ENCODE assay signal across 9 mouse cellular contexts in genomic region chr10:80901409-80902272, GRCm38 (mm10). TPM values are rescaled to one million over a fixed set of nuclear protein-coding genes. Genes with fewer than 3 reads are reported as not detected.
DNase-seq lines count a peak whose midpoint lies in the region; ATAC-seq and TF ChIP-seq lines count a peak whose summit lies in the region.
"Had no signal": no experiment of that assay in that cellular context is flagged by ENCODE, and none has a peak within 500 bp of the region (broad histone marks: within the 10 kb centered on the region; RNA-seq: fewer than 3 reads in every experiment).

No protein-coding gene starts in this region.

- H3K4me3 ChIP-seq in thymus, adult 2 months (ENCODE audit: control insufficient read depth, insufficient read depth, low read length): no peak overlapping the region
- H3K4me3 ChIP-seq in limb, embryonic 14.5 days (replicated peaks; ENCODE audit: low read length): peak overlapping the region; percentile 89
- no peak overlapping the region for H3K4me3 ChIP-seq in stomach, postnatal 0 days (ENCODE audit: low read depth, low read length)

- H3K27me3 ChIP-seq in thymus, adult 2 months (ENCODE audit: control insufficient read depth, insufficient read depth, low read length): no peaks in the 10 kb centered on the region
- H3K27me3 ChIP-seq in limb, embryonic 14.5 days (ENCODE audit: control insufficient read depth, insufficient read depth, low read length): no peaks in the 10 kb centered on the region
- no peaks in the 10 kb centered on the region for H3K27me3 ChIP-seq in stomach, postnatal 0 days (ENCODE audit: control insufficient read depth, insufficient read depth, low read length)

- H3K36me3 ChIP-seq in thymus, adult 2 months (ENCODE audit: control insufficient read depth, insufficient read depth, low read length): no peaks in the 10 kb centered on the region; the same call in 1 of the 2 replicates
- peaks cover 50% of the 10 kb centered on the region for H3K36me3 ChIP-seq in limb, embryonic 14.5 days (ENCODE audit: control insufficient read depth, insufficient read depth, low read length)
- H3K36me3 ChIP-seq in stomach, postnatal 0 days (ENCODE audit: control insufficient read depth, insufficient read depth, low read length): peaks cover 24% of the 10 kb centered on the region

- no peak for TF ChIP-seq CTCF in thymus, adult 2 months (IDR thresholded peaks at IDR 0.05; ENCODE audit: borderline replicate concordance, control insufficient read depth, extremely low read depth, insufficient read depth, low read length, poor library complexity)
- TF ChIP-seq CTCF in stomach, postnatal 0 days (IDR thresholded peaks at IDR 0.05; ENCODE audit: low read depth): no peak

- peak overlapping the region; percentile 35; the same call in 1 of the 2 replicates for H3K27ac ChIP-seq in thymus, adult 2 months (ENCODE audit: control insufficient read depth, insufficient read depth, low read length)
- peak overlapping the region; percentile 30 for H3K27ac ChIP-seq in limb, embryonic 14.5 days (replicated peaks; ENCODE audit: low read depth, low read length)
- peak overlapping the region; percentile 56 for H3K27ac ChIP-seq in stomach, postnatal 0 days (replicated peaks)

- no peak for ATAC-seq in limb, embryonic 14.5 days (ENCODE audit: low FRiP score, low read depth)
- ATAC-seq in stomach, postnatal 0 days (ENCODE audit: low FRiP score, low TSS enrichment): no peak

- 0 out of 2 replicates have a peak overlapping the region, but pooled peaks have one; percentile 18 for H3K9ac ChIP-seq in limb, embryonic 14.5 days (ENCODE audit: low read depth, low read length, severe bottlenecking)
- H3K9ac ChIP-seq in stomach, postnatal 0 days (ENCODE audit: low read length): peak overlapping the region; percentile 45; the same call in 1 of the 2 replicates

- WGBS in thymus, adult 2 months: 96% methylated on average over 19 of the region's 19 CpGs
- 86% methylated on average over 19 of the region's 19 CpGs for WGBS in limb, embryonic 14.5 days
- 85% methylated on average over 19 of the region's 19 CpGs for WGBS in stomach, postnatal 0 days

- H3K9me3 ChIP-seq in limb, embryonic 14.5 days (ENCODE audit: control insufficient read depth, low read length): no peaks in the 10 kb centered on the region
- no peaks in the 10 kb centered on the region for H3K9me3 ChIP-seq in stomach, postnatal 0 days (ENCODE audit: control insufficient read depth, low read length)

- H3K4me1 ChIP-seq in thymus, adult 2 months (replicated peaks; ENCODE audit: control insufficient read depth, insufficient read depth, low read length): peaks cover 12% of the 10 kb centered on the region
- H3K4me1 ChIP-seq in limb, embryonic 14.5 days (ENCODE audit: control insufficient read depth, insufficient read depth, low read length): peaks cover 10% of the 10 kb centered on the region
- H3K4me1 ChIP-seq in stomach, postnatal 0 days (replicated peaks; ENCODE audit: control insufficient read depth, insufficient read depth): peaks cover 3% of the 10 kb centered on the region

- peak overlapping the region; percentile 36; the same call in 1 of the 2 replicates for H3K4me2 ChIP-seq in limb, embryonic 14.5 days (replicated peaks; ENCODE audit: low read depth, low read length, severe bottlenecking)
- H3K4me2 ChIP-seq in stomach, postnatal 0 days (replicated peaks; ENCODE audit: low read depth): peak overlapping the region; percentile 34; the same call in 1 of the 2 replicates

- no peak for TF ChIP-seq POLR2A in thymus, adult 2 months (IDR thresholded peaks at IDR 0.05; ENCODE audit: control insufficient read depth, extremely low read depth, insufficient read depth, low read length, poor library complexity)
- no peak for TF ChIP-seq POLR2A in limb, embryonic 14.5 days (IDR thresholded peaks at IDR 0.05; ENCODE audit: borderline replicate concordance, extremely low read depth, insufficient read depth, insufficient read length)

- TF ChIP-seq EP300 in stomach, postnatal 0 days (optimal IDR thresholded peaks at IDR 0.05): no peak

- peak; percentile 70 for DNase-seq in cerebellum, adult 11-12 months
- no peak for DNase-seq in cerebellum, adult 11 months
- DNase-seq in thymus, adult 2 months: no peak
- no peak for DNase-seq in thymus, postnatal 25 days
- no peak for DNase-seq in limb, embryonic 14.5 days (ENCODE audit: low spot score)
- no peak for DNase-seq in stomach, postnatal 0 days (ENCODE audit: low spot score)
- DNase-seq in thymus, postnatal 0 days (ENCODE audit: low spot score): no peak
- no peak for DNase-seq in layer of hippocampus, postnatal 36 days

RNA-seq across cellular contexts. Expression of gene Timm13, which starts 0.9 kb away (rescaled TPM):
- 227 and 310 TPM in 2 replicates for polyA plus RNA-seq in thymus, adult 2 months (2012; rRNA removed)
- polyA plus RNA-seq in limb, embryonic 14.5 days (2012; rRNA removed): 187 and 229 TPM in 2 replicates
- 330 and 335 TPM in 2 replicates for polyA plus RNA-seq in limb, embryonic 14.5 days (2014; fragmentation: Nextera tagmentation; extraction: Ambion mirVana)
- 292 and 304 TPM in 2 replicates for polyA plus RNA-seq in stomach, postnatal 0 days (2015; fragmentation: Nextera tagmentation; extraction: Ambion mirVana)
- polyA plus RNA-seq in thymus, postnatal 0 days (2015; fragmentation: Nextera tagmentation; extraction: Ambion mirVana): 337 and 351 TPM in 2 replicates
- total RNA-seq in layer of hippocampus, postnatal 36 days (2021): 100 to 1,000 TPM; 142 to 144 TPM

RNA-seq across cellular contexts. Expression of gene Lmnb2, which starts 16.4 kb away (rescaled TPM):
- polyA plus RNA-seq in thymus, adult 2 months (2012; rRNA removed): 44.2 and 52.7 TPM in 2 replicates
- polyA plus RNA-seq in limb, embryonic 14.5 days (2012; rRNA removed): 75.9 and 77.5 TPM in 2 replicates
- 19.1 and 21.5 TPM in 2 replicates for polyA plus RNA-seq in limb, embryonic 14.5 days (2014; fragmentation: Nextera tagmentation; extraction: Ambion mirVana)
- 12.0 and 12.4 TPM in 2 replicates for polyA plus RNA-seq in stomach, postnatal 0 days (2015; fragmentation: Nextera tagmentation; extraction: Ambion mirVana)
- 28.0 and 28.5 TPM in 2 replicates for polyA plus RNA-seq in thymus, postnatal 0 days (2015; fragmentation: Nextera tagmentation; extraction: Ambion mirVana)
- total RNA-seq in layer of hippocampus, postnatal 36 days (2021): 10 to 100 TPM; 19.6 to 19.7 TPM

RNA-seq across cellular contexts. Expression of gene Gadd45b, which starts 28.2 kb away (rescaled TPM):
- 36.2 and 53.2 TPM in 2 replicates for polyA plus RNA-seq in thymus, adult 2 months (2012; rRNA removed)
- 46.2 and 52.2 TPM in 2 replicates for polyA plus RNA-seq in limb, embryonic 14.5 days (2012; rRNA removed)
- 33.8 and 36.6 TPM in 2 replicates for polyA plus RNA-seq in limb, embryonic 14.5 days (2014; fragmentation: Nextera tagmentation; extraction: Ambion mirVana)
- 59.5 and 62.2 TPM in 2 replicates for polyA plus RNA-seq in stomach, postnatal 0 days (2015; fragmentation: Nextera tagmentation; extraction: Ambion mirVana)
- polyA plus RNA-seq in thymus, postnatal 0 days (2015; fragmentation: Nextera tagmentation; extraction: Ambion mirVana): 19.0 and 21.7 TPM in 2 replicates
- 10 to 100 TPM; 17.7 to 19.1 TPM for total RNA-seq in layer of hippocampus, postnatal 36 days (2021)

RNA-seq across cellular contexts. Expression of gene Tmprss9, which starts 30.0 kb away (rescaled TPM):
- 0.23 and 0.28 TPM in 2 replicates for polyA plus RNA-seq in thymus, adult 2 months (2012; rRNA removed)
- polyA plus RNA-seq in limb, embryonic 14.5 days (2012; rRNA removed): 0.04 TPM in 1 of 2 replicates, not detected in the other
- polyA plus RNA-seq in limb, embryonic 14.5 days (2014; fragmentation: Nextera tagmentation; extraction: Ambion mirVana): 0.10 TPM in 1 of 2 replicates, not detected in the other
- polyA plus RNA-seq in stomach, postnatal 0 days (2015; fragmentation: Nextera tagmentation; extraction: Ambion mirVana): 2.0 and 2.2 TPM in 2 replicates
- 0.08 and 0.09 TPM in 2 replicates for polyA plus RNA-seq in thymus, postnatal 0 days (2015; fragmentation: Nextera tagmentation; extraction: Ambion mirVana)
- under 1 TPM; 0.15 to 0.40 TPM for total RNA-seq in layer of hippocampus, postnatal 36 days (2021)
- total RNA-seq: monocyte, adult 5-6 weeks had no signal

RNA-seq across cellular contexts. Expression of gene Sppl2b, which starts 46.6 kb away (rescaled TPM):
- 153 and 167 TPM in 2 replicates for polyA plus RNA-seq in thymus, adult 2 months (2012; rRNA removed)
- polyA plus RNA-seq in limb, embryonic 14.5 days (2012; rRNA removed): 86.8 and 128 TPM in 2 replicates
- polyA plus RNA-seq in limb, embryonic 14.5 days (2014; fragmentation: Nextera tagmentation; extraction: Ambion mirVana): 40.8 and 41.8 TPM in 2 replicates
- 17.7 and 23.0 TPM in 2 replicates for polyA plus RNA-seq in stomach, postnatal 0 days (2015; fragmentation: Nextera tagmentation; extraction: Ambion mirVana)
- polyA plus RNA-seq in thymus, postnatal 0 days (2015; fragmentation: Nextera tagmentation; extraction: Ambion mirVana): 26.8 and 27.7 TPM in 2 replicates
- 10 to 100 TPM; 56.0 to 67.0 TPM for total RNA-seq in layer of hippocampus, postnatal 36 days (2021)
